Mouse (Mus musculus) neural tube, embryonic 14.5 days (tissue): ENCODE measurements around the gene Cachd1. TPM values are rescaled to one million over a fixed set of nuclear protein-coding genes. Genes with fewer than 3 reads are reported as not detected.

Experiments
- ATAC-seq: fragments of 200-750 bp; cut with Nextera tagmentation; 2 replicates; pipeline ENCODE4 v1.8.0; 2017; ENCODE audit warnings: low read depth, mild to moderate bottlenecking, moderate TSS enrichment, moderate library complexity
- H3K27ac ChIP-seq: fragments of 300-500 bp; sonication (generic); 2 replicates; pipeline ENCODE4 v1.5.1; 2014; ENCODE audit warnings: low read depth, mild to moderate bottlenecking, control low read depth, low read length, moderate library complexity, mixed read lengths
- H3K27me3 ChIP-seq: fragments of 300-500 bp; sonication (generic); 2 replicates; pipeline ENCODE4 v1.6.1; 2014; ENCODE audit warnings: low read length; ENCODE audit not compliant: control insufficient read depth, insufficient read depth
- H3K36me3 ChIP-seq: fragments of 300-500 bp; sonication (generic); 2 replicates; pipeline ENCODE4 v1.6.1; 2014; ENCODE audit warnings: low read length, mixed read lengths; ENCODE audit not compliant: control insufficient read depth, insufficient read depth
- H3K4me1 ChIP-seq: fragments of 300-500 bp; sonication (generic); 2 replicates; pipeline ENCODE4 v1.6.1; 2014; ENCODE audit warnings: low read length; ENCODE audit not compliant: control insufficient read depth, insufficient read depth
- H3K4me2 ChIP-seq: fragments of 300-500 bp; sonication (generic); 2 replicates; pipeline ENCODE4 v1.6.1; 2014; ENCODE audit warnings: mild to moderate bottlenecking, low read depth, low read length, control low read depth
- H3K4me3 ChIP-seq: fragments of 300-500 bp; sonication (generic); 2 replicates; pipeline ENCODE4 v1.5.1; 2014; ENCODE audit warnings: low read depth, low read length, control low read depth, mixed read lengths
- H3K9ac ChIP-seq: fragments of 300-500 bp; sonication (generic); replicated peaks from 2 replicates; pipeline ENCODE4 v1.6.1; 2014; ENCODE audit warnings: low read depth, mild to moderate bottlenecking, control low read depth, low read length, mixed read lengths
- H3K9me3 ChIP-seq: fragments of 300-500 bp; sonication (generic); 2 replicates; pipeline ENCODE4 v1.6.1; 2016; ENCODE audit warnings: low read length; ENCODE audit not compliant: control insufficient read depth
- WGBS: fragments of 180-500 bp; shearing (Covaris S2); extraction: QIAGEN DNeasy Blood & Tissue Kit; methylation state at CpG from one replicate; pipeline ENCODE4 v1.1.7; 2014; 5-methylcytosine and 5-hydroxymethylcytosine counted together
- polyA plus RNA-seq: library from polyadenylated mRNA; unstranded; fragments of >200 nt; fragmentation: Nextera tagmentation; extraction: Ambion mirVana; gene quantifications from 2 replicates; pipeline ENCODE4 v1.2.1, GENCODE M21; 2014

The Cachd1 gene
- polyA plus RNA-seq, 1 experiment from 2014 or later = 15.3 TPM

DNA sequence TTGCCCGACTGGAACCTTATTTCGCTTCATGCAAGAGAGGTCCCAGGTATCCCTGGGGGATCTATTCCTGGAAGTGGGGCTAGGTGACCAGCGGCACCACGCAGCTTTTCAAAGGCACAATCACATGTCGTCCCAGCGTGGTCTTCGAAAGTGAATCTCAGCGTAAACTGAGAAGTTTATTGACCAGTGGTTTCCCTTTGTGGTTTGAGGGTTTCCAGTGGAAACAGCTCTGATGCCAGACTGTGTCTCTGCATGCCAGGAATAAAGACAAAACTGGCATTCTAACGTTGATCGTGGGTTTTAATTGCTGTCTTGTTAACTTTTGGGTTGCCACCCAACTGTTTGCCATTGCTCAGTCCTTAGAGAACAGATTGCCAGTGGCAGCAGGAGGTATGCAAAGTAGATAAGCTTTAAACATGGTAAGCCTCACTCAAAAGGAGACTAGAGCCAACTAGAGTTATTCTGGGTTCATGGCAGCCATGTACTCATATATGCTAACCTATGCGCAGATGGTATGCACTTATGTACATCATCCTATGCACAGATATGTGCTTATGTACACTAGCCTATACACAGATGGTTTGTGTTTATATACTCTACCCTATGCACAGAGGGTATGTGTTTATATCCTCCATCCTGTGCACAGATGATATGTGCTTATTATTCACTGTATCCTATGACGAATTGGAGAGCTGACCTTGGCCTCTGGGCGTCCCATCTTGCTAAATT lies 168.9 kb downstream of the Cachd1 start:
- H3K36me3 ChIP-seq = no peaks in the 10 kb centered on the region
- H3K27me3 ChIP-seq = no peaks in the 10 kb centered on the region
- no peak overlapping the region for H3K9ac ChIP-seq
- no peak overlapping the region for H3K27ac ChIP-seq
- no peaks in the 10 kb centered on the region for H3K9me3 ChIP-seq
- ATAC-seq = no peak
- no peak overlapping the region for H3K4me2 ChIP-seq
- 77% methylated on average over 13 of the region's 13 CpGs for WGBS
- H3K4me1 ChIP-seq = peaks cover 8% of the 10 kb centered on the region; the same call in 1 of the 2 replicates
- H3K4me3 ChIP-seq = no peak overlapping the region

DNA sequence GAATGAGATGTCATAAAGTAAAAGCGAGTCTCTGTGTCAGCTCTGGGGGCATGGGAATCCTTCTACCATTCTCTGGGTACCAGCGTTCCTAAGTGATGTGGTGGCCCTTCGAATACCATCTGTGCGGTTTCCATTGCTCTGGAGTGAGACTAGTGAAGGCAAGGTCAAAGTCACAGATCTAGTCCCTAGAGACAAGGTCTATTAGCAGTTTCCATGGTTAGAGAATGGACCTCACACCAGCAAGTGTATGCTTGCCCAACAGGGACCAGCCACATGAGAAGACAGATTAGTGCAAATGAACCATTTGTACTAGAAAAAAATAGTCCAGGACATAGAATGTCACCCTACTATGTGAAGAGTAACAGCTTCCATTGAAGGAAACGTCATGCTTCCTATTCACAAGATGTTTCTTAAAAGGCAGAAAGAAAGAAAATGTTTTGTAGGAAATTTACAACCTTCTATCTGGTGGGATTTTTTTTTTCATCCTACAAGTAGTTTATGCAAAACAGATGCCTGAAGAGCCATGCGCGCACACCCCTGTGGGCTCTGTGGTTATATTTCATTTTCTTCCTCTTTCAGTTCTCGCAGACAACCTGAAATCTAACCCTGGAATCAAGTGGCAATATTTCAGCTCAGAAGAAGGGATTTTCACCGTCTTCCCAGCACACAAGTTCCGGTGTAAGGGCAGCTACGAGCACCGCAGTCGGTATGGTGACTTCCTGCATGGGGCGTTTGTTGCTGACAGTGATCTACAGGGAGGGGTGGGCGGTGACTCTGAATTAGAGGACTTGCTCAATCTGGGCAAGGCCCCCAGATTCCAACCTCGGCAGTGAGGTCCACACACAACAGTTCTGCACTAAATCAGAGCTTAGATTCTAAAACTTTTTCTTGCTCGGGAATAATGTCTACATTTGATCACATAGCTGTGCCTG lies 172.3 kb downstream of the Cachd1 start:
- Histone ChIP-seq H3K36me3 (no peaks in the 10 kb centered on the region), H3K27me3 (no peaks in the 10 kb centered on the region), H3K9ac (no peak overlapping the region), H3K9me3 (no peaks in the 10 kb centered on the region), H3K27ac (no peak overlapping the region), H3K4me1 (peaks cover 6% of the 10 kb centered on the region; the same call in 1 of the 2 replicates), H3K4me3 (no peak overlapping the region), H3K4me2 (no peak overlapping the region)
- 44% methylated on average over 17 of the region's 17 CpGs for WGBS
- 0 out of 2 replicates have a peak, but pooled peaks have one; percentile 18 for ATAC-seq

DNA sequence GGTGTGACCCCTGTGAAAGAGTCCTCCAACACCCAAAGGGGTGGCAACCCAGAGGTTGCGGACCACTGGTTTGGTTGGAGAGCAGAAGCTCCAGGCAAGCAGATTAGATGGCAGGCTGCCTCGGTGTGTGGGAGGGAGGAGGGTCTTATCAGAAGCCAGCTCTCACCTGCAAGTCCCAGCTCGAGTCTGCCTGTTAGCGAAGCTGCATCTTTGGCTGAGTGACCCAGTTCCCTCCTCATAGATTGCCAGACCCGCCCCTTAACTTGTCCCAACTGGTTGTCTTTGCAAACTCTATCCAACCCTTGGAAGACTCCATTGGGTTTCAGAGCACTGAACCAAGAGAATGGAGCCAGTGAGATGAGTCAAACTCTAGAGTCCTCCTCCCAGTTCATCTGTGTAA lies 173.8 kb downstream of the Cachd1 start:
- no peak for ATAC-seq
- no peak overlapping the region for H3K4me2 ChIP-seq
- no peaks in the 10 kb centered on the region for H3K27me3 ChIP-seq
- no peak overlapping the region for H3K4me3 ChIP-seq
- no peaks in the 10 kb centered on the region for H3K36me3 ChIP-seq
- 94% methylated on average over 5 of the region's 5 CpGs for WGBS
- H3K27ac ChIP-seq = no peak overlapping the region
- H3K9me3 ChIP-seq = no peaks in the 10 kb centered on the region
- no peak overlapping the region for H3K9ac ChIP-seq
- H3K4me1 ChIP-seq = no peaks in the 10 kb centered on the region

DNA sequence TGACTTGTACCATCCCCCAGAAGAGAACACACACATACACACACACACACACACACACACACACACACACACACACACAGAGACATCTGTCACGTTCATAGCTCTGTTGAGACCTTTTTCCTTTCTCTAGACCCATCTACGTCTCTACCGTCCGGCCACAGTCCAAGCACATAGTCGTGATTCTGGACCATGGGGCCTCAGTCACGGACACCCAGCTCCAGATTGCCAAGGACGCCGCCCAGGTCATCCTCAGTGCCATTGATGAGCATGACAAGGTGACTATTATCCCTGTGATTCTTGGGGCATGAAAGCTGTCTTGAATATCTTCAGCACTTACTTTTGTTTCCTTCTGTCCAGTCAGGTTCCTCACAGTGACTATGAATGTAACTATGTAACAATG lies 175.4 kb downstream of the Cachd1 start:
- H3K27me3 ChIP-seq = no peaks in the 10 kb centered on the region
- no peaks in the 10 kb centered on the region for H3K4me1 ChIP-seq
- no peaks in the 10 kb centered on the region for H3K9me3 ChIP-seq
- H3K27ac ChIP-seq = no peak overlapping the region
- no peak overlapping the region for H3K9ac ChIP-seq
- H3K36me3 ChIP-seq = no peaks in the 10 kb centered on the region
- WGBS = 94% methylated on average over 8 of the region's 8 CpGs
- no peak for ATAC-seq
- H3K4me2 ChIP-seq = no peak overlapping the region
- H3K4me3 ChIP-seq = no peak overlapping the region

DNA sequence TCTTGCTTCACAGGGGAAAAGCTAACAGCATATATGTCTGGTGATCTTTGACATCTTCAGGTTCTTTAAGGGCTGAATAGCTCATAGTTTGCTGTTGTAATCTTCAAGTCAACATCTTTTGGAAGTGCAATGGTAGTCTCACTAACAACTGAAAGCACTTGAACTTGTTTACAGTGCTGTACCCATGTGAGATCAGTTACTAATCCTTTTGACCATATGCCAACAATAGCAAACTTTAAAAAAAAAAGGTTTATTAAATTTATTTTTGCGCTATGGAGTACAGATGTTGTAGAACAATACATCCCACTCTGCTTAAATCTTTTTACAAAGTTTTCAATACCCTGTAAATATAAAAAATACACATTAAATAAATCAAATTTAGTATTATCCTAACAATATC lies 186.9 kb downstream of the Cachd1 start:
- 96% methylated on average over 1 of the region's 1 CpGs for WGBS
- no peaks in the 10 kb centered on the region for H3K4me1 ChIP-seq
- no peak for ATAC-seq

DNA sequence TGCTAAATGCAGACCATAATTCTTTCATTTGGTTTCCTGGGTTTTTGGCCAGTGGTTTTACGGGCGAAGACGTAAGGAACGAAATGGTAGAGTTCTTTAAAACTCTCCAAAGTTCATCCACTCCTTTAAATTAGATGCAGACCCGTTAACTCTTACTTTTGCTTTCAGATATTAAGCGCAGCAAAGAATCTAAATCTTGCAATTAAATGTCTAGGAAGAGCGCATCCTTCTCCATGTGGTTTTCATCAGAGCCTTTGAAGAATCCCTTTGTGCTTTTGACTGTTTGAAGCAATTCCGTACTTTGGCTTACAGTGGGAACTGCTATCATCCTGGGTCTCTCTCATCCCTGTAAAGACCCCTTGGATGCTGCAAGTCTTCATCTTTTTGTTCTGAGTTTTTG lies 187.3 kb downstream of the Cachd1 start:
- H3K9ac ChIP-seq = no peak overlapping the region
- no peaks in the 10 kb centered on the region for H3K9me3 ChIP-seq
- H3K36me3 ChIP-seq = peaks cover 12% of the 10 kb centered on the region; the same call in 1 of the 2 replicates
- H3K4me1 ChIP-seq = no peaks in the 10 kb centered on the region
- H3K4me2 ChIP-seq = no peak overlapping the region
- WGBS = 93% methylated on average over 8 of the region's 8 CpGs
- no peak for ATAC-seq
- H3K27ac ChIP-seq = no peak overlapping the region
- no peak overlapping the region for H3K4me3 ChIP-seq
- H3K27me3 ChIP-seq = no peaks in the 10 kb centered on the region

More for the DNA sequence above, 186.9 kb downstream of the Cachd1 start:
- Histone ChIP-seq H3K9me3 (no peaks in the 10 kb centered on the region), H3K27me3 (no peaks in the 10 kb centered on the region), H3K9ac (no peak overlapping the region), H3K27ac (no peak overlapping the region), H3K4me3 (no peak overlapping the region), H3K4me2 (no peak overlapping the region), H3K36me3 (peaks cover 12% of the 10 kb centered on the region; the same call in 1 of the 2 replicates)

DNA sequence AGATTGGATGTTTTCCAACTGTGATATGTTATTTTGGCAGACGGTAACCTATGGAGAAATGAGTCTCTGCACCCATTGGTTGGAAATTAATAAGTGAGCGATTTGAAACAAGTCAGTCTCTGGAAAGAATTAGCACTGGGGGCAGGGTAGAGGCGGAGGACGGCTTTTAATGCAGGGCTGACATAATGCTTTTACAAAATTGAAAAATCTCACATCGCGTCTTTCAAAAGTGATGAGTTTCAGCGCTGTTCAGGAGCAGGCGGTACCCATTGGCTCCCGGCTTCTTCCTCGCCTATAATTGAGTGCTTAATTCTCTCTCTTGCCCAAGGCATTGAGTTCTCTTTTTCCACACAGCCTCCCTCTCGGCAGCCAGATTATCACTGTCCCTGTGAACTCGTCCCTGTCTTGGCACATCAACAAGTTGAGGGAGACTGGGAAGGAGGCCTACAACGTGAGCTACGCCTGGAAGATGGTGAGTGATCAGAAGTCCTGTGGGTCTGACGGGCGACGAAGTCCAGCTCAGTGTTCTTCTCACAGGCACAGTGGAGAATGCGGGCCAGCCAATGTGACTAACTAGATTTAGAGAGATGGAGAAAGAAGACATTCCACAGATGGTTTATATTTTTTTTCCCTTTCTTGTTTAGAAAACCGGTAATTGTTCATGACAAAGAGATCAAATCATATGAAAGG lies 191.4 kb downstream of the Cachd1 start:
- no peaks in the 10 kb centered on the region for H3K9me3 ChIP-seq
- no peaks in the 10 kb centered on the region for H3K4me1 ChIP-seq
- no peak overlapping the region for H3K4me2 ChIP-seq
- no peaks in the 10 kb centered on the region for H3K27me3 ChIP-seq
- H3K4me3 ChIP-seq = no peak overlapping the region
- H3K36me3 ChIP-seq = no peaks in the 10 kb centered on the region; the same call in 1 of the 2 replicates
- H3K9ac ChIP-seq = no peak overlapping the region
- WGBS = 81% methylated on average over 19 of the region's 19 CpGs
- H3K27ac ChIP-seq = no peak overlapping the region
- ATAC-seq = no peak

DNA sequence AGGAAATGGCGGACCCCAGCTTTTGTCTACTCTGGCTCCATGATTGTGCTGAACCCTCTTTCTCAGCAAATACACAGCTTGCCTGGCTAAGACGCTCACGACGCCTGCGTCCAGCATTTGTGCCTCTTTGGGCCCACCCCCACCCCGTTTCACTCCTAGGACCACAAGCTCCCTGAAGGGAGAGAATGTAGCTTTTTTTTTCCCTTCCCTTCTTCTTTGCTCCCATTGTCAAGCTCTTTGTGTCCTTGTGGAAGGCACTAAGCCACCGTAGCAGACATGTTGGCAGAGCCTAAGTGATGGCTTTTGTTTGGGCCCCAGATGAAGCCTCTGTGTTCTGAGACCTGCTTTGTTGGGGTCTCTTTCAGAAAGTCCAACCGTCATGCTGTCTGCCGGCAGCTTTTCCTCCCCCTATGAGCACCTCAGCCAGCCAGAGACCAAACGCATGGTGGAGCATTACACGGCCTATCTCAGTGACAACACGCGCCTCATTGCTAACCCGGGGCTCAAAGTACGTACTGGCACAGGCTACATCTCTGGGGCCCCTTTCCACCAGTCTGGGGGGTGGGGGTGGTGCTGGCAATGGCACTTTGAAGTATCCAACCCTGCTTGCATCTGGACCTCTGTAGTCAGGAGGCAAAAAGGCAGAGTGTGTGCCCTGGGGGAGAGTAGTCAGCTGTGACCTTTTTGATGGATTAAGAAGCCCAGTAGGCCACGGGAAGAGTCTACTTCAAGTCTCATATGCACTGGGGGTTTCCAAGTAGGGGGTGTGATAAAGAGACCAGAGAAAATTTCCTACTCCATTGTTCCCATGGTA lies 197.4 kb downstream of the Cachd1 start:
- Histone ChIP-seq H3K9ac (no peak overlapping the region), H3K27me3 (no peaks in the 10 kb centered on the region), H3K4me3 (no peak overlapping the region), H3K4me1 (no peaks in the 10 kb centered on the region), H3K4me2 (no peak overlapping the region), H3K36me3 (no peaks in the 10 kb centered on the region; the same call in 1 of the 2 replicates), H3K27ac (peak overlapping the region; percentile 55; the same call in 1 of the 2 replicates), H3K9me3 (no peaks in the 10 kb centered on the region)
- WGBS = 24% methylated on average over 16 of the region's 16 CpGs
- ATAC-seq = peak; percentile 86
